Mouse (Mus musculus): ENCODE data around the gene Vti1a.

DNA sequence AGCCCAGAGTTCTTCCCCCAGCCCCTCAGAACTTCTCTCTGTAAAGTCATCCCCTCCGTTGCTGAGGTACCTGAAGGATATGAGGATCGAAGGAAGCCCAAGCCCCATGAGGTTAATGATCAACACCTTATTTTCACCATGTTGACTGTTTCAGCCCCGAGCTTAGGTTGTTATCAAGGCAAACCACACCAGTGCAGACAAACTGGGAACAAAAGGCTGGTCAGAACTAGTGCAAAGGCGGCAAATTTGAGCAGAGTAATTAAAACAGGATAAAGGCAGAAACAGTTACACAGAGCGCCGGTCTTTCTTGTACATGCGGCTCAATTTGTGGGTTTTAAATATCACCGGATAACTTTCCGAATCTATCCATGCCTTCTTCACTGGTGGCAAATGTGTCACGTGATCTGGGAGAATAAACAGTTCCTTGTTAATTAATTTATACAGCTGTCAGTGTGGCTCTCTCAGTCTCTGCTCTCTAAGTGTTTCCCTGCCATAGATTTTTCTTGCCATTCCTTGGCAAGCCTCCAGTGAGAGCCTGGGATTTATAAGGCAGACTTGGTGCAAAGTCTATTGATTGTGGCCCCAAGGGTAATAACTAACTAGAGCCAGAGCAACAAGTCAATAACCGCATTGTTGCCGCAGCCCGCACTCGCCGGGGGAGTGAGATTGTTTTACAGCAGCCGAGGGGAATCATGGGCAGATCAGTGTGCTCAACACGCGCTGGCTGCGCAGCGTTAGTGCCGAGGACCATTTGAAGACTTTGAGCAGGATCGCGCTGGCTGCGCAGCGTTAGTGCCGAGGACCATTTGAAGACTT lies 277.0 kb downstream of the Vti1a start:
- no peak for TF ChIP-seq CTCF (IDR thresholded peaks at IDR 0.05; ENCODE audit: extremely low read depth, insufficient read depth, low read length)
- TF ChIP-seq POLR2A (IDR thresholded peaks at IDR 0.05; ENCODE audit: extremely low read depth, insufficient read depth, low read length) = no peak

Data from cortical plate, adult 2 months (tissue).